22 mouse cellular contexts compared by ENCODE assay signal in the genomic region with DNA sequence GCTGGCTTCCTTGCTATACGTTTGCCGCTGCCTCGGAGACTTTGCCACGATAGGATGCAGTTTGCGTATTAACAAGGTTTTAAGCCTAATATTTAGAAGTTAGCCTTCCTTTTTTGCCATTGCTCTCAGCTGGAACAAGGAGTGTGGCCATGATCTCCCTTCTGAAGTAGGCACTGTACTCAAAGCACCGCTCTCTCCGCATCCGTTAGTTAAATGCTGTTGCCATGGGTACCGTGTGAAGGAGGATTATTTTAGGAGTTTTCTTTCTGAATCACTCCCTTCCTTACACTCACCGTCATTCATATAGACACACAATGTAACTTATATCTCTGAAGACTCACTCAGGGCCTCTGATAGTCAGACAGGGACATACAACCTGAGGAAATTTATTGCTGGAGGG.
DNase-seq lines count a peak whose midpoint lies in the region; ATAC-seq and TF ChIP-seq lines count a peak whose summit lies in the region.
"Had no signal": no experiment of that assay in that cellular context is flagged by ENCODE, and none has a peak within 500 bp of the region (broad histone marks: within the 10 kb centered on the region; RNA-seq: fewer than 3 reads in every experiment).

No protein-coding gene starts in this region.

- H3K27me3 ChIP-seq in forebrain, postnatal 0 days (ENCODE audit: insufficient read depth, low read length): no peaks in the 10 kb centered on the region
- H3K27me3 ChIP-seq in forebrain, embryonic 13.5 days: no peaks in the 10 kb centered on the region
- H3K27me3 ChIP-seq: hindbrain, embryonic 13.5 days; neural tube, embryonic 15.5 days had no signal

- H3K27ac ChIP-seq in forebrain, postnatal 0 days (ENCODE audit: low read depth, low read length): no peak overlapping the region
- no peak overlapping the region for H3K27ac ChIP-seq in forebrain, embryonic 13.5 days
- peak overlapping the region; percentile 72 for H3K27ac ChIP-seq in left cerebral cortex, adult 2 months
- H3K27ac ChIP-seq: heart, adult 2 months; heart, embryonic 13.5 days; hindbrain, embryonic 13.5 days; kidney, postnatal 0 days; macrophage; neural tube, embryonic 15.5 days had no signal

- peak; percentile 89 for ATAC-seq in forebrain, postnatal 0 days
- ATAC-seq in forebrain, embryonic 13.5 days: no peak
- ATAC-seq: lung, postnatal 0 days had no signal

- intact Hi-C loops in left cerebral cortex, adult 2 months (cut with DNase I): no loop called here
- intact Hi-C loops in left cerebral cortex, postnatal 4 days (cut with DNase I): no loop called here

- H3K9ac ChIP-seq in forebrain, postnatal 0 days: no peak overlapping the region
- no peak overlapping the region for H3K9ac ChIP-seq in forebrain, embryonic 13.5 days
- H3K9ac ChIP-seq: heart, embryonic 13.5 days; hindbrain, embryonic 13.5 days; neural tube, embryonic 15.5 days had no signal

- H3K9me3 ChIP-seq in forebrain, postnatal 0 days (ENCODE audit: low read length): no peaks in the 10 kb centered on the region
- no peaks in the 10 kb centered on the region for H3K9me3 ChIP-seq in forebrain, embryonic 13.5 days (replicated peaks)
- H3K9me3 ChIP-seq: heart, embryonic 13.5 days; hindbrain, embryonic 13.5 days; neural tube, embryonic 15.5 days had no signal

- no peaks in the 10 kb centered on the region for H3K36me3 ChIP-seq in forebrain, postnatal 0 days (ENCODE audit: insufficient read depth)
- H3K36me3 ChIP-seq in forebrain, embryonic 13.5 days (ENCODE audit: poor library complexity, severe bottlenecking): no peaks in the 10 kb centered on the region
- H3K36me3 ChIP-seq: heart, embryonic 13.5 days; hindbrain, embryonic 13.5 days; neural tube, embryonic 15.5 days had no signal

- TF ChIP-seq CTCF in forebrain, postnatal 0 days (IDR thresholded peaks at IDR 0.05; ENCODE audit: low read depth): no peak
- TF ChIP-seq CTCF in left cerebral cortex, adult 2 months (IDR thresholded peaks at IDR 0.05): no peak

- no peak overlapping the region for H3K4me2 ChIP-seq in forebrain, postnatal 0 days (ENCODE audit: low read depth)
- H3K4me2 ChIP-seq in forebrain, embryonic 13.5 days: no peak overlapping the region
- H3K4me2 ChIP-seq: heart, embryonic 13.5 days; hindbrain, embryonic 13.5 days; midbrain, embryonic 11.5 days; neural tube, embryonic 15.5 days had no signal

- H3K4me1 ChIP-seq in forebrain, postnatal 0 days (ENCODE audit: insufficient read depth): peaks cover 10% of the 10 kb centered on the region
- H3K4me1 ChIP-seq in forebrain, embryonic 13.5 days: no peaks in the 10 kb centered on the region
- H3K4me1 ChIP-seq: heart, embryonic 13.5 days had no signal

- 69% methylated on average over 10 of the region's 10 CpGs for WGBS in forebrain, postnatal 0 days
- WGBS in forebrain, embryonic 13.5 days: 83% methylated on average over 10 of the region's 10 CpGs

- no peak overlapping the region for H3K4me3 ChIP-seq in forebrain, postnatal 0 days (ENCODE audit: low read depth, low read length)
- H3K4me3 ChIP-seq in forebrain, embryonic 13.5 days: no peak overlapping the region
- no peak overlapping the region for H3K4me3 ChIP-seq in left cerebral cortex, adult 2 months
- H3K4me3 ChIP-seq: heart, adult 2 months; heart, embryonic 13.5 days; hindbrain, embryonic 13.5 days; neural tube, embryonic 15.5 days had no signal

- peak; percentile 63 for DNase-seq in forebrain, postnatal 0 days
- DNase-seq in left cerebral cortex, adult 2 months (ENCODE audit: extremely low spot score in 1 of 2, low spot score in 2 of 2): peak in 1 of 2 experiments; percentile 36
- DNase-seq in left cerebral cortex, postnatal 4 days: no peak
- DNase-seq in frontal cortex, postnatal 36 days (ENCODE audit: low spot score in 2 of 2): peak; percentile 40 to 63
- DNase-seq in right cerebral cortex, postnatal 14 days: peak; percentile 28
- no peak for DNase-seq in ovary, postnatal 14 days (ENCODE audit: low spot score)
- no peak for DNase-seq in thymus, postnatal 0 days (ENCODE audit: low spot score)
- DNase-seq: adrenal gland, postnatal 10 days; cerebellum, adult 2 months; gastrocnemius, postnatal 25 days; heart, adult 2 months; heart, postnatal 36 days; kidney, adult 11 months; thymus, adult 2 months had no signal

Comparison
In these comparisons a context has a peak if more than half of its experiments do, and no peak if none do; other contexts are left out.
1. DNase-seq: peak in forebrain, postnatal 0 days (single experiment), frontal cortex, postnatal 36 days (2 of 2) and right cerebral cortex, postnatal 14 days (single experiment); none in left cerebral cortex, postnatal 4 days (single experiment), ovary, postnatal 14 days (single experiment) and thymus, postnatal 0 days (single experiment).